Mouse (Mus musculus): ENCODE results near the gene Tprg. TPM values are rescaled to one million over a fixed set of nuclear protein-coding genes. Genes with fewer than 3 reads are reported as not detected.

Tprg gene
- total and polyA plus RNA-seq, 2 experiments from 2014 or later = 0.16 TPM; not detected in 1

DNA sequence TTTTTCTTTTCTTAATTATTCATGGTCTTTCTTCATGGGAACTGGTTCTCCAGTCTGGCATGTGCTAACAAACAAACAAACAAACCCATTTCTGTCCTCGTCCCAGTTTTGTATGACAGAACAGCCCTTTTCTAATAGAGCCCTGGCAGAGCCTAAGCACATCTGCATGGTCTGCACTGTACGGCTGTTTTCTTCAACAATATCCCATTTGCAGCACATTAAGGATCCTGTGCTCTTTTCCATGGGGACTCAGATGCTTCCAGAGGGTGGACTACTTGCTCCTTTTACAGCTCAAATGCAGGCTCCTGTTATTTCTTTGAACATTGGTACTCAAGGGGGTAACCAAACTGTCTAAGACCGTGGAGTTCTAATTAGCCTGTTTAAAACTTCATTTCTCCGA, 178.1 kb downstream of the Tprg start:
- Histone ChIP-seq H3K4me2 (ENCODE audit: low read depth, low read length, poor library complexity, severe bottlenecking) (no peak overlapping the region), H3K36me3 (ENCODE audit: insufficient read depth, low read length) (no peaks in the 10 kb centered on the region), H3K4me1 (ENCODE audit: insufficient read depth, low read length) (0 out of 2 replicates have a peak, but pooled peaks cover 2% of the 10 kb centered on the region), H3K27me3 (ENCODE audit: insufficient read depth, low read length) (no peaks in the 10 kb centered on the region), H3K9ac (replicated peaks; ENCODE audit: low read length, poor library complexity, severe bottlenecking) (no peak overlapping the region), H3K9me3 (ENCODE audit: low read length) (no peaks in the 10 kb centered on the region), H3K4me3 (ENCODE audit: low read depth, low read length) (no peak overlapping the region), H3K27ac (ENCODE audit: low read depth, low read length) (no peak overlapping the region)
- 73% methylated on average over 4 of the region's 4 CpGs for WGBS
- no peak for TF ChIP-seq CTCF (IDR thresholded peaks at IDR 0.05)
- ATAC-seq (ENCODE audit: low FRiP score) (no peak), DNase-seq (ENCODE audit: low spot score) (peak; percentile 4)

DNA sequence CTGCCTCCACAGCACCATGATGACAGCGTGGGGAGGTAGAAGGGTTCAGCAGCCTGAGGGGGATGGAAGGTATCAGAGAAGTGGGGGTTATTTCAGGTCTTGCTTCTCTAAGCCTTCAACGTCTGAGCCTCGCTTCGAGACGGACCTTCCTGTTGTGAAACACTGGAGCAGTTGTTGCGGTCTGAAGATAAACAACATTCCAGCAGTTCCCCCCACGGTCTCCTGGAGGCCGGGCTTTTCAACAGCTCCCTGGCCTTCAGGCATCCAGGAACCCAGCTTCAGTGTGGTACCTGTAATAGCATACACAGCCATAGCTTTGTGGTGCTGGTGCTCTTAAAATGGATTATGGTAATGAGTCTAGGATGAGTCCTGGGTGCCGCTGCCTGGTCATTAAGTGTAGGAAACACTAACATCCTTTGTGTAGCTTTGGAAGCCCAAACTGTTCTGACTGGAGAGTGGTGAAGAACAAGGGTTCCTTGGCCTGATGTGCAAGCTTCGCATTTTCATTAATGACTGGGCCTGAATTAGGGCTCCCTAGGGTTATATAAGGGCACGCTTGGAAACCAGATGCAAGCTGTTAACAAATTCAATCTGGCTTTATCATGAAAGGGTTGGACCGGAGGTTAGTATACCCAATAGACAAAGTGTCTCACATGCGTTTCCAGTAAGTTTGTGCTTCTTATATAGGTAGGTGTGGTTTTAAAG, 179.0 kb downstream of the Tprg start:
- WGBS = 49% methylated on average over 13 of the region's 13 CpGs
- TF ChIP-seq CTCF (IDR thresholded peaks at IDR 0.05) = no peak
- Histone ChIP-seq H3K9ac (replicated peaks; ENCODE audit: low read length, poor library complexity, severe bottlenecking) (no peak overlapping the region), H3K4me3 (ENCODE audit: low read depth, low read length) (no peak overlapping the region), H3K27ac (ENCODE audit: low read depth, low read length) (no peak overlapping the region), H3K9me3 (ENCODE audit: low read length) (no peaks in the 10 kb centered on the region), H3K27me3 (ENCODE audit: insufficient read depth, low read length) (no peaks in the 10 kb centered on the region), H3K4me2 (ENCODE audit: low read depth, low read length, poor library complexity, severe bottlenecking) (no peak overlapping the region), H3K36me3 (ENCODE audit: insufficient read depth, low read length) (no peaks in the 10 kb centered on the region), H3K4me1 (ENCODE audit: insufficient read depth, low read length) (0 out of 2 replicates have a peak, but pooled peaks cover 2% of the 10 kb centered on the region)
- 0 out of 2 replicates have a peak, but pooled peaks have one; percentile 20 for ATAC-seq (ENCODE audit: low FRiP score)
- peak; percentile 6 for DNase-seq (ENCODE audit: low spot score)

GRCm38 (mm10) chr16:25468040-25468439, 181.4 kb downstream of the Tprg start:
- DNase-seq (ENCODE audit: low spot score) = no peak
- WGBS = 86% methylated on average over 3 of the region's 3 CpGs
- Histone ChIP-seq H3K9ac (replicated peaks; ENCODE audit: low read length, poor library complexity, severe bottlenecking) (no peak overlapping the region), H3K36me3 (ENCODE audit: insufficient read depth, low read length) (no peaks in the 10 kb centered on the region), H3K4me2 (ENCODE audit: low read depth, low read length, poor library complexity, severe bottlenecking) (no peak overlapping the region), H3K4me3 (ENCODE audit: low read depth, low read length) (no peak overlapping the region), H3K9me3 (ENCODE audit: low read length) (no peaks in the 10 kb centered on the region), H3K27ac (ENCODE audit: low read depth, low read length) (no peak overlapping the region), H3K4me1 (ENCODE audit: insufficient read depth, low read length) (0 out of 2 replicates have a peak, but pooled peaks cover 2% of the 10 kb centered on the region), H3K27me3 (ENCODE audit: insufficient read depth, low read length) (no peaks in the 10 kb centered on the region)
- no peak for ATAC-seq (ENCODE audit: low FRiP score)
- no peak for TF ChIP-seq CTCF (IDR thresholded peaks at IDR 0.05)

DNA sequence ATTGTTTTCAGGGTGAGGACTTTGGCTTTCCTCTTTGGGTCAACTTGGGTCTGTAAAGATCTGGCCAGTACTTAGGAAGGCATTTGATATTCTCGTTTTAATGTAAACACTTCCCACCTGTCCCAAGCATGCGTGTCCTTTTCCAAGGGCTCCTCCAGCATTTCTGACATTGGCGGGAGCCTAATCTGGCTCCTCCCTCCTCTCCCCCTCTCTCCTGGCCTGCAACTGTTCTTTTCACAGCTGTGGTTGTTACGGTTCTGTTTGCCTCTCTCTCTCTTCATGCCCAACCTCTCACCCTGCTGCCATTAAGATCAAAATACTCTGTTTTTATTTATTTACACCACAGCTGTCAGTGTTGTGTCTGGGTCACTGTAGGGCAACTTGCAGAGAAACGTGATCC, 182.0 kb downstream of the Tprg start:
- no peaks in the 10 kb centered on the region for H3K9me3 ChIP-seq (ENCODE audit: low read length)
- H3K27me3 ChIP-seq (ENCODE audit: insufficient read depth, low read length) = no peaks in the 10 kb centered on the region
- H3K4me2 ChIP-seq (ENCODE audit: low read depth, low read length, poor library complexity, severe bottlenecking) = no peak overlapping the region
- H3K4me3 ChIP-seq (ENCODE audit: low read depth, low read length) = no peak overlapping the region
- 75% methylated on average over 5 of the region's 5 CpGs for WGBS
- H3K27ac ChIP-seq (ENCODE audit: low read depth, low read length) = no peak overlapping the region
- 0 out of 2 replicates have a peak, but pooled peaks cover 2% of the 10 kb centered on the region for H3K4me1 ChIP-seq (ENCODE audit: insufficient read depth, low read length)
- no peaks in the 10 kb centered on the region for H3K36me3 ChIP-seq (ENCODE audit: insufficient read depth, low read length)
- ATAC-seq (ENCODE audit: low FRiP score) (no peak), DNase-seq (ENCODE audit: low spot score) (no peak)
- no peak for TF ChIP-seq CTCF (IDR thresholded peaks at IDR 0.05)
- H3K9ac ChIP-seq (replicated peaks; ENCODE audit: low read length, poor library complexity, severe bottlenecking) = no peak overlapping the region
